Mouse (Mus musculus): ENCODE measurements around the gene Gm5741. TPM values are rescaled to one million over a fixed set of nuclear protein-coding genes. Genes with fewer than 3 reads are reported as not detected.

The Gm5741 gene
- not detected in 2 replicates for total RNA-seq (2012; rRNA removed)

- Histone ChIP-seq H3K27ac (ENCODE audit: insufficient read depth, low read depth, low read length, poor library complexity, severe bottlenecking) (no peak within 1 kb of the TSS), H3K4me3 (ENCODE audit: insufficient read depth in 1 of 2, low read depth in 1 of 2, low read length in 2 of 2, poor library complexity in 1 of 2, severe bottlenecking in 1 of 2) (no peak within 1 kb of the TSS), H3K4me1 (ENCODE audit: control insufficient read depth in 2 of 2, insufficient read depth in 2 of 2, low read length in 2 of 2, poor library complexity in 1 of 2) (peaks cover 0 to 3% of the 10 kb centered on the region in 2 experiments; a peak in 1 of 4 replicates), H3K9ac (ENCODE audit: insufficient read depth, low read depth, low read length, poor library complexity, severe bottlenecking) (no peak within 1 kb of the TSS), H3K9me3 (ENCODE audit: control insufficient read depth, insufficient read depth, low read depth, low read length) (no peaks in the 10 kb centered on the region), H3K36me3 (ENCODE audit: control insufficient read depth, insufficient read depth, low read length, poor library complexity, severe bottlenecking) (peaks cover 17% of the 10 kb centered on the region)
- DNase-seq (ENCODE audit: low read depth, low spot score) = no peak
- in situ Hi-C loops (cut with MboI; ENCODE audit: low sequenced_read_pairs in 2 of 2, unreplicated experiment in 2 of 2) = no loop called here
- TF ChIP-seq ZNF384 (IDR thresholded peaks at IDR 0.05; ENCODE audit: low read depth, low read length) (no peak), CHD2 (IDR thresholded peaks at IDR 0.05; ENCODE audit: low read depth, low read length) (no peak), HCFC1 (IDR thresholded peaks at IDR 0.05; ENCODE audit: borderline replicate concordance, insufficient read depth, low read length) (no peak), MAFK (IDR thresholded peaks at IDR 0.05; ENCODE audit: insufficient read depth, low read depth, low read length) (no peak), ZC3H11A (IDR thresholded peaks at IDR 0.05; ENCODE audit: borderline replicate concordance, low read depth, low read length) (no peak)
Measured at GRCm38 (mm10) chr8:85067982-85068381, at the start of gene Gm5741. TSS of gene Gm5741 (minus strand) at chr8:85067982.

- Histone ChIP-seq H3K27ac (ENCODE audit: insufficient read depth, low read depth, low read length, poor library complexity, severe bottlenecking) (no peak overlapping the region), H3K4me3 (ENCODE audit: insufficient read depth in 1 of 2, low read depth in 1 of 2, low read length in 2 of 2, poor library complexity in 1 of 2, severe bottlenecking in 1 of 2) (no peak overlapping the region), H3K9me3 (ENCODE audit: control insufficient read depth, insufficient read depth, low read depth, low read length) (no peaks in the 10 kb centered on the region), H3K9ac (ENCODE audit: insufficient read depth, low read depth, low read length, poor library complexity, severe bottlenecking) (no peak overlapping the region), H3K36me3 (ENCODE audit: control insufficient read depth, insufficient read depth, low read length, poor library complexity, severe bottlenecking) (no peaks in the 10 kb centered on the region), H3K4me1 (ENCODE audit: control insufficient read depth in 2 of 2, insufficient read depth in 2 of 2, low read length in 2 of 2, poor library complexity in 1 of 2) (no peaks in the 10 kb centered on the region)
- DNase-seq (ENCODE audit: low read depth, low spot score) = no peak
- in situ Hi-C loops (cut with MboI; ENCODE audit: low sequenced_read_pairs in 2 of 2, unreplicated experiment in 2 of 2) = no loop called here
- no peak for TF ChIP-seq HCFC1 (IDR thresholded peaks at IDR 0.05; ENCODE audit: borderline replicate concordance, insufficient read depth, low read length)
- no peak for TF ChIP-seq ZNF384 (IDR thresholded peaks at IDR 0.05; ENCODE audit: low read depth, low read length)
- no peak for TF ChIP-seq CHD2 (IDR thresholded peaks at IDR 0.05; ENCODE audit: low read depth, low read length)
- TF ChIP-seq ZC3H11A (IDR thresholded peaks at IDR 0.05; ENCODE audit: borderline replicate concordance, low read depth, low read length) = no peak
- TF ChIP-seq MAFK (IDR thresholded peaks at IDR 0.05; ENCODE audit: insufficient read depth, low read depth, low read length) = no peak
Measured at GRCm38 (mm10) chr8:85116984-85117383, 49.2 kb upstream of the Gm5741 start.

GRCm38 (mm10) chr8:85115501-85115900, 47.7 kb upstream of the Gm5741 start:
- H3K27ac ChIP-seq (ENCODE audit: insufficient read depth, low read depth, low read length, poor library complexity, severe bottlenecking) = no peak overlapping the region
- in situ Hi-C loops (cut with MboI; ENCODE audit: low sequenced_read_pairs in 2 of 2, unreplicated experiment in 2 of 2) = no loop called here
- no peaks in the 10 kb centered on the region for H3K36me3 ChIP-seq (ENCODE audit: control insufficient read depth, insufficient read depth, low read length, poor library complexity, severe bottlenecking)
- H3K4me1 ChIP-seq (ENCODE audit: control insufficient read depth in 2 of 2, insufficient read depth in 2 of 2, low read length in 2 of 2, poor library complexity in 1 of 2) = no peaks in the 10 kb centered on the region
- H3K9ac ChIP-seq (ENCODE audit: insufficient read depth, low read depth, low read length, poor library complexity, severe bottlenecking) = no peak overlapping the region
- no peaks in the 10 kb centered on the region for H3K9me3 ChIP-seq (ENCODE audit: control insufficient read depth, insufficient read depth, low read depth, low read length)
- DNase-seq (ENCODE audit: low read depth, low spot score) = no peak
- H3K4me3 ChIP-seq (ENCODE audit: insufficient read depth in 1 of 2, low read depth in 1 of 2, low read length in 2 of 2, poor library complexity in 1 of 2, severe bottlenecking in 1 of 2) = no peak overlapping the region
- TF ChIP-seq MAFK (IDR thresholded peaks at IDR 0.05; ENCODE audit: insufficient read depth, low read depth, low read length) = no peak
- no peak for TF ChIP-seq ZNF384 (IDR thresholded peaks at IDR 0.05; ENCODE audit: low read depth, low read length)
- TF ChIP-seq ZC3H11A (IDR thresholded peaks at IDR 0.05; ENCODE audit: borderline replicate concordance, low read depth, low read length) = no peak
- TF ChIP-seq HCFC1 (IDR thresholded peaks at IDR 0.05; ENCODE audit: borderline replicate concordance, insufficient read depth, low read length) = no peak
- TF ChIP-seq CHD2 (IDR thresholded peaks at IDR 0.05; ENCODE audit: low read depth, low read length) = no peak

- Histone ChIP-seq H3K9me3 (ENCODE audit: control insufficient read depth, insufficient read depth, low read depth, low read length) (no peaks in the 10 kb centered on the region), H3K9ac (ENCODE audit: insufficient read depth, low read depth, low read length, poor library complexity, severe bottlenecking) (no peak overlapping the region), H3K4me1 (ENCODE audit: control insufficient read depth in 2 of 2, insufficient read depth in 2 of 2, low read length in 2 of 2, poor library complexity in 1 of 2) (no peaks in the 10 kb centered on the region), H3K27ac (ENCODE audit: insufficient read depth, low read depth, low read length, poor library complexity, severe bottlenecking) (no peak overlapping the region), H3K4me3 (ENCODE audit: insufficient read depth in 1 of 2, low read depth in 1 of 2, low read length in 2 of 2, poor library complexity in 1 of 2, severe bottlenecking in 1 of 2) (no peak overlapping the region), H3K36me3 (ENCODE audit: control insufficient read depth, insufficient read depth, low read length, poor library complexity, severe bottlenecking) (peaks cover 4% of the 10 kb centered on the region; the same call in 1 of the 2 replicates)
- TF ChIP-seq MAFK (IDR thresholded peaks at IDR 0.05; ENCODE audit: insufficient read depth, low read depth, low read length) (no peak), CHD2 (IDR thresholded peaks at IDR 0.05; ENCODE audit: low read depth, low read length) (no peak), HCFC1 (IDR thresholded peaks at IDR 0.05; ENCODE audit: borderline replicate concordance, insufficient read depth, low read length) (no peak), ZC3H11A (IDR thresholded peaks at IDR 0.05; ENCODE audit: borderline replicate concordance, low read depth, low read length) (no peak), ZNF384 (IDR thresholded peaks at IDR 0.05; ENCODE audit: low read depth, low read length) (no peak)
- no peak for DNase-seq (ENCODE audit: low read depth, low spot score)
- in situ Hi-C loops (cut with MboI; ENCODE audit: low sequenced_read_pairs in 2 of 2, unreplicated experiment in 2 of 2) = no loop called here
Measured at GRCm38 (mm10) chr8:85113241-85113640, 45.5 kb upstream of the Gm5741 start.

All from ES-E14 (cell line).